Mouse (Mus musculus): ENCODE measurements around the gene Twf1.

DNA sequence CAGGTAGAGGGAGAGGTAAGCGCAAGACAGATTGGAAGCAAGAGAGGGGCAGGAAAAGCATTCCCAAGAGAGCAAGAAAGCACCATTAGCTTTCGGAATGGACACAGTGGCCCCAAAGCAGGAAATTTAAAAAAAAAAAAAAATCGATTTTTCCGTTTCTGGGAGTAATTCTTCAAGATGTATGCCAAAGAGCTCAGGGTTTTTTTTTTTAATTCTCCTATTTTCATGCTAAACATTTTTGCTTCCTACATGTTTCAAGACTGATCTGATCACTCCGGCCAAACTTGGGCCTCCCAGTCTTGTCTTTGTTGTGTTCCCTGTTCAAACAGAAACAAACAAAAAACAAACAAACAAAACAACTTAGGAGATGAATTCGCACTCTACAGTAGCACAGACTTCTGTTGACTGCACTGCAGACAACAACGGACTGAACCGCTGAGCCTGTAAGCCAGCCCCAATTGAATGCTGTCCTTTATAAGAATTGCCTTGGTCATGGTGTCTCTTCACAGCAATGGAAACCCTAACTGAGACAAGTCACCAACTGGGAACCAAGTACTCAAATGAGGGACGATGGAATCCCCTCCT is 45.5 kb downstream of the Twf1 start:
- no peak for TF ChIP-seq CHD2 (IDR thresholded peaks at IDR 0.05; ENCODE audit: low read depth, low read length)
- no peak for TF ChIP-seq ZC3H11A (IDR thresholded peaks at IDR 0.05; ENCODE audit: borderline replicate concordance, low read depth, low read length)
- no peak for TF ChIP-seq HCFC1 (IDR thresholded peaks at IDR 0.05; ENCODE audit: borderline replicate concordance, insufficient read depth, low read length)
- no peak for TF ChIP-seq MAFK (IDR thresholded peaks at IDR 0.05; ENCODE audit: insufficient read depth, low read depth, low read length)
- no peak for TF ChIP-seq ZNF384 (IDR thresholded peaks at IDR 0.05; ENCODE audit: low read depth, low read length)

Data from ES-E14 (cell line).